Mouse (Mus musculus): ENCODE data around the gene M1ap.
A peak's percentile ranks its signal among the peaks of the same experiment; 100 is the strongest.

The M1ap gene

GRCm38 (mm10) chr6:83033249-83034185, 86.8 kb downstream of the M1ap start, which contains the start of the genes Dok1 and Loxl3:
Gene Dok1 (minus strand): TSS chr6:83033471.
Gene Loxl3 (plus strand): TSS chr6:83034173.
- peak; percentile 68 to 74 for DNase-seq (ENCODE audit: low spot score in 2 of 2)

- no peak for DNase-seq (ENCODE audit: low spot score in 2 of 2)
Observed at GRCm38 (mm10) chr6:83034463-83035055, 87.9 kb downstream of the M1ap start.

GRCm38 (mm10) chr6:83037188-83037587, 90.5 kb downstream of the M1ap start:
- DNase-seq (ENCODE audit: low spot score in 2 of 2): no peak

GRCm38 (mm10) chr6:83038496-83039012, 91.9 kb downstream of the M1ap start:
- DNase-seq (ENCODE audit: low spot score in 2 of 2): peak; percentile 79 to 97

GRCm38 (mm10) chr6:83040601-83041000, 93.9 kb downstream of the M1ap start:
- DNase-seq (ENCODE audit: low spot score in 2 of 2): no peak

- DNase-seq (ENCODE audit: low spot score in 2 of 2): no peak
Observed at GRCm38 (mm10) chr6:83043561-83043960, 96.9 kb downstream of the M1ap start.

GRCm38 (mm10) chr6:83043993-83044392, 97.3 kb downstream of the M1ap start:
- no peak for DNase-seq (ENCODE audit: low spot score in 2 of 2)

GRCm38 (mm10) chr6:83044742-83045141, 98.0 kb downstream of the M1ap start:
- no peak for DNase-seq (ENCODE audit: low spot score in 2 of 2)

GRCm38 (mm10) chr6:83049367-83049766, 102.7 kb downstream of the M1ap start:
- DNase-seq (ENCODE audit: low spot score in 2 of 2): no peak

- DNase-seq (ENCODE audit: low spot score in 2 of 2): no peak
Observed at GRCm38 (mm10) chr6:83053136-83053960, 106.6 kb downstream of the M1ap start.

- peak; percentile 92 to 96 for DNase-seq (ENCODE audit: low spot score in 2 of 2)
Observed at GRCm38 (mm10) chr6:83054074-83054851, 107.6 kb downstream of the M1ap start, which contains the start of gene Aup1. Gene Aup1 (plus strand): TSS chr6:83054521.

- no peak for DNase-seq (ENCODE audit: low spot score in 2 of 2)
Observed at GRCm38 (mm10) chr6:83054871-83055431, 108.2 kb downstream of the M1ap start, which contains the start of gene Htra2. Gene Htra2 (minus strand): TSS chr6:83055273.

- no peak for DNase-seq (ENCODE audit: low spot score in 2 of 2)
Observed at GRCm38 (mm10) chr6:83057790-83058189, 111.1 kb downstream of the M1ap start, which contains the start of gene Dqx1. Gene Dqx1 (plus strand): TSS chr6:83057844.

GRCm38 (mm10) chr6:83058725-83059124, 112.0 kb downstream of the M1ap start:
- DNase-seq (ENCODE audit: low spot score in 2 of 2): no peak

GRCm38 (mm10) chr6:83065995-83066394, 119.3 kb downstream of the M1ap start:
- DNase-seq (ENCODE audit: low spot score in 2 of 2): no peak

GRCm38 (mm10) chr6:83066441-83066840, 119.7 kb downstream of the M1ap start:
- DNase-seq (ENCODE audit: low spot score in 2 of 2): no peak

GRCm38 (mm10) chr6:83068221-83068620, 121.5 kb downstream of the M1ap start:
- no peak for DNase-seq (ENCODE audit: low spot score in 2 of 2)

GRCm38 (mm10) chr6:83068706-83069487, 122.2 kb downstream of the M1ap start:
- DNase-seq (ENCODE audit: low spot score in 2 of 2): peak in 1 of 2 experiments; percentile 52

- peak in 1 of 2 experiments; percentile 21 for DNase-seq (ENCODE audit: low spot score in 2 of 2)
Observed at GRCm38 (mm10) chr6:83069488-83070246, 123.0 kb downstream of the M1ap start.

All from urinary bladder, adult 18-20 months (tissue).